Mouse (Mus musculus) small intestine, adult 2 months (tissue): ENCODE results near the gene Ppm1a.

ENCODE experiments used
- CTCF ChIP-seq: fragments of 200-500 bp; IDR thresholded peaks from 2 replicates; pipeline ENCODE4 v1.5.1; 2012; ENCODE audit warnings: low read depth, mild to moderate bottlenecking, control low read depth, inconsistent platforms, low read length, moderate library complexity, mixed read lengths; ENCODE audit not compliant: insufficient replicate concordance, insufficient read length; ENCODE audit errors: extremely low read depth
- POLR2A ChIP-seq: fragments of 200-500 bp; IDR thresholded peaks from 2 replicates; pipeline ENCODE4 v1.6.1; 2012; ENCODE audit warnings: low read depth, mild to moderate bottlenecking, control low read depth, inconsistent platforms, low read length, moderate library complexity

DNA sequence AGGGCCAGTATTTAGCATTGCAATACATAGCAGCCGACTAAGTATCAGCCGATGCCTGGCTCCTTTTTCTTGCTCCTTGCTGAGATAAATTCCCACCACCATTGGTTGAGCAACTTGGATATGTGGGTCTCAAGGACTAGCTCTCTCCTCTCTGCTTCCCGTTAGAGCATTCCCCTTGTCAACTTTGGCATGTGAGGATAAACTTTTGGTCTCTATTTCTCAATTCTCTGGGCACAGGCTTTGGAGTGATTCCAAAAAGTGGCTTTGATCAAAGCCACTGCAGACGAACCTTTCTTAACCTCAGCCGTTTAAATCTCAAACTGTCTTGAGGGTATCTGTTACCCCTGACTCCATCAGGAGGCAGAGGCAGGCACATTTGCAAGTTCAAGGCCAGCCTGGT lies 29.6 kb upstream of the Ppm1a start:
- no peak for TF ChIP-seq CTCF
- TF ChIP-seq POLR2A = no peak
